Mouse (Mus musculus) mature B cell (primary cell): Measurements from ENCODE around the gene Rhod.
"Not testable (repeated sequence)": the region's sequence is repeated elsewhere in the genome, so short reads cannot be mapped to it uniquely, and the experiment has no call there.

Experiments used
- in situ Hi-C: fragments of 300-500 bp; cut with MboI; formaldehyde crosslinking; loops from 2 replicates; pipeline ENCODE4 v1.14.3; 2019

Rhod gene

GRCm38 (mm10) chr19:4409062-4409461, 30.2 kb downstream of the Rhod start:
- in situ Hi-C loops: no loop called here

GRCm38 (mm10) chr19:4404840-4405239, 34.4 kb downstream of the Rhod start:
- in situ Hi-C loops: no loop called here

GRCm38 (mm10) chr19:4398959-4399358, 40.3 kb downstream of the Rhod start:
- in situ Hi-C loops: no loop called here

- in situ Hi-C loops: no loop called here
These were observed 40.6 kb downstream of the Rhod start for GRCm38 (mm10) chr19:4398630-4398948.

GRCm38 (mm10) chr19:4397798-4398629, 41.2 kb downstream of the Rhod start, which contains the start of gene Kdm2a:
Kdm2a (minus strand) TSS chr19:4398285.
- in situ Hi-C loops: no loop called here

GRCm38 (mm10) chr19:4396998-4397797, 42.0 kb downstream of the Rhod start:
- in situ Hi-C loops: no loop called here

- in situ Hi-C loops: no loop called here
These were observed 42.9 kb downstream of the Rhod start for GRCm38 (mm10) chr19:4396081-4396997.

GRCm38 (mm10) chr19:4387276-4387675, 52.0 kb downstream of the Rhod start:
- in situ Hi-C loops: no loop called here

- in situ Hi-C loops: no loop called here
These were observed 54.2 kb downstream of the Rhod start for GRCm38 (mm10) chr19:4385026-4385425.

- in situ Hi-C loops: no loop called here
These were observed 54.9 kb downstream of the Rhod start for GRCm38 (mm10) chr19:4384322-4384721.

GRCm38 (mm10) chr19:4383306-4383705, 55.9 kb downstream of the Rhod start:
- in situ Hi-C loops: no loop called here

- in situ Hi-C loops: not testable (repeated sequence)
These were observed 56.9 kb downstream of the Rhod start for GRCm38 (mm10) chr19:4382303-4382702.
